Mouse (Mus musculus) spleen, postnatal 36 days (tissue): ENCODE measurements around the gene Mars2.

Experiments used
- DNase-seq, 2 experiments: peaks; one replicate each; pipeline ENCODE4 v3.0.0; 2022; ENCODE audit warnings: low spot score in 2 of 2, mixed read lengths in 1 of 2

The Mars2 gene

DNA sequence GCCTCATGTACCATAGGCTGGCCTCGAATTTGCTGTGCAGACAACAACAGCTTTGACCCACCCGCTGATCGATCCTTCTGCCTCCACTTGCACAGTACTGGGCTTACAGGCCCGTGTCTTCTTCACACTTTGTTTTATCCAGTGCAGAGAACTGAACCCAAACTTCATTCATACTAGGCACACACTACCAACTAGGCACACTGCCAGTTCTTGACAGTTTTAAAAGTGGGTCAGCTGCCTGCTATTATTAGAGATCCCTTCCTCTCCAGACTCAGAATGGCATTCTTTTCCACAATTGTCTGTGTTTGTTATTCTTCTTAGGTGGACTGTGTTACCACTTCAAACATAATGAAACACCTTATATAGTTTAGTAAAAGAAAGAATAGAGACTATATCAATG is 15.6 kb upstream of the Mars2 start:
- DNase-seq: no peak

DNA sequence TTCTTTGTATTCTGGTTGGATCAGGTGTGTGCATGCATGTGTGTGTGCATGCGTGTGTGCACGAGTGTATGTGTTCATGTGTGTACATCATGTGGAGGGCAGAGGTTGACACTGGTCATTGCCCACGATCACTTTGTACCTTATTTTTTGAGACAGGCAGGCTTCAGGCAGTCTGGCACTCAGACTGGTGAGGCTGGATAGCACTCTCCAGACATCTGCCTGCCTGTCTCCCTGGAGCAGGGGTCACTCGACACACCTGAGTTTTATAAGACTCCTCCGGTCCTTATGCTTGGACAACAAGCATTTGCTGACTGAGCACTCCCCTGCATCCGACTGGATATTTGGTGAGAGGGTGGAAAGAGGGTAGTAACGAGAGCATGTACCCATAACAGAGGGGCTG is 14.0 kb upstream of the Mars2 start:
- no peak for DNase-seq

DNA sequence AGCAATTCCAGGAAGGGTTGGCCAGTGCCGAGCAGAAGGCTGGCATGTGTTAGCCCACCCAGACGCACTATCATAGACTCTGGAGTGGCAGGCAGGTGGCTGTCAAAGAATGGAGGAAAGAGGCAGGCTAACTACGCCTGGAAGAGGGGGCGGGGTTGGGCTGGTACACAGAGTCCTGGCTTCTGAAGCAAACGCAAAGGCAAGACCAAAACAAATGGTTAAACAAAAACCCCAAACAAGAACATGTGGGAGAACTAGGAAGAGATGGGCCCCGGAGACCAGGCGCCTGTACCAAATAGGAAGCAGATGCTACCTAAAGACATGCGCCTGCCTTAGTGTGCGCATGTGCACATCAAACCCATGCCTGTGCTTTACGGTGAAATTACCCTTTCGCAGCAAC is 12.9 kb upstream of the Mars2 start:
- no peak for DNase-seq

DNA sequence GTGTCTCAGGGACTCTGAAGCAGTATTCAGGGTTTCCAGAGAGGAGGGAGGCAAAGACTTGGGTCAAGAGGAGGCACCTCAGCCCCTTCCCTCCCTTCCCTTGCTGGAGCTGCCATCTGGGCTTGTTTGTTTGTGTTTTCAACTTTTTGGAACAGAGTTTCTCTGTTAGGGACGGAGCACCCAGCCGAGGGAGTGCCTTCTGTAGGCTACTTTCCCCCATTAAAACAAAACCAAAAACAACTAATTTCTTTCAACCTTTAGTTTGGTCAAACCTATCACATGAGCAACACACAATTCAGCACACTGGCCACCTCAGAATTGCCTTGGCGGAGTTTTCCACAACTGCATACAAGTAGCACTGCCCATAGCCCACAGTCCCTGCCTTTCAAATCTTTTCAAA is 11.6 kb upstream of the Mars2 start:
- no peak for DNase-seq

DNA sequence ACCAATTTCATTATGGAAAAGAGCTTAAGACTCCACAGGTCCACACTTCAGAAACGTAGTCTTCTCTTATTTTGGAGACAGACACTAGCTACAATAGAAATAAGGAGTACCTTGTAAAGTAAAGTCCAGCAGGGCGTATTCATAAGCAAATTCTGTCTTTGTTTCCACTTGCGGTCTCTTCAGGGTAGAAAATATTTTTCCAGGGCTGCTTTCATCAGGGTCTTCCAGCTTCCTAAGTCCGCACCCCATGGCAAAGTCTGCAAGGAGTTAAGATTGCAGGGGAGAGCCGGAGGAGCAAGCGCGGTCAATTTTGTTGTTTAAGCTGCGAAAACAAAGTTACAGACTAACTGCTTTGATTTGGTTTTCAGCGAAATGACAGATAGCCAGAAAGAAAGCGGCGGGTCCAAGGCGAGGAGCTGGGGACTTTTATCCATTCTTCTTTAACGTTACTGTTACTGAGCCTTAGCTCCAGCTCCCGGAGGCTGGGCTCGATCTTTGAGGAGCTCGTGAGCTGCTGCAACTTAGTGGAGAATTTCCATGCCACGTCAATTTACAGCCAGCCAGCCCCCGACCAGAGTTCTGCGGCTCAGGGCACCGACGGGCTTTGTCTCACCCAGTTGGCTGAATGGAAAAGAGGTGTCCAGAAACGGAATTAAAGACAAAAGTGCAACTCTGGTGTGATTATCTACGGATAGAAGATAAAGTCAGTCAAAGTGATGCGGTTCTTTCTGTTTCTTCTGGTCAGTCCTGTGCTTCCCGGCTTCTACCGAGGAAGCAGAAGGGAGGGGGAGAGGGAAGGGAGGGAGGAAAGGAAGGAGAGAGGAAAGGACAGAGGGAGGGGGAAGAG is 10.7 kb upstream of the Mars2 start, which contains the start of gene Rftn2:
TSS of gene Rftn2 (minus strand) at position 772 of the 847 bp plus-strand sequence.
- no peak for DNase-seq

DNA sequence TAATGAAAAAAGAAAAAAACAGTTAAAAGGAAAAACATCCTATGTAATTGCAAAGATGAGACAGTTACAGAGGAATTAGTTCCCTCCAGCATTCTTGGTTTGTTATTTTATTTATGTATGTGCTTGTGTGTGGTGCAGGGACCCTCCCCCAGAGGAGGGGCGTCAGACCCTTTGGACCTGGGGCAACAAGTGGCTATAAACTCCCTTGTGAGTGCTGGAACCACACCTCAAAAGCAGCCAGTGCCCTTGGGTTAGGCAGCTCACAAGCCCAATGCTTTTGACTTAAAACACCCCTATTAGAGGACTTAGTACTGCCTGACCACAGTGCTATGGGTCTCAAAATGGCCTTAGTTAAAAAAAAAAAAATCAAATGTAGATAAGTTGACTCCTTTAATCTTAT is 9.6 kb upstream of the Mars2 start:
- no peak for DNase-seq

DNA sequence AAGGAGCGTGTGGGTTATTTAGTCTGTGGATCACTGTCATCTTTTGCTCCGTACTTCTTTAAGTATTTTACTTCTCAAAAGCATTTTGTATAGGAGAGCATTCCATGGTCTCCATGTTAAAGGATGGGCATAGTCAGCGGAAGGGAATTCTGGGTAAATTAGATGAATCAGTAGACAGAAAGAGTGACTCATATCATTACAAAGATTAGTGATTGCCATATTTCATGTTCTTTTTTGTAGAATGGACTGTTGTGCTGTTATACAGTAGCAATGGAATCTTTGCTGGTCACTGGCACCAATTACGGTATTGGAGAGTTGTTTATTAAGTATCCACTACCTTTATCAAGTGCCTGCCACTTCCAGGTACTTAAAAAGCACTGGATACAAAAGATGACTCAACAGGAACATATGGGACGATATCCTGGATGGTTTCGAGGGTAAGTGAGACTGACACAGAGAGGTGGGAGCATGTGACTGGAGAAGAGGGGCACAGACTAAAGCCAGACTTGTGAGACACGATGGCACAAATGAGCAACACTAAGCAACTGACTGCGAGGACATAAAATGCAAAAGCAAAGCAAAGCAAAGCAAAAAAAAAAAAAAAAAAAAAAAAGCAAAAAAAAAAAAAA is 8.6 kb upstream of the Mars2 start:
- no peak for DNase-seq

DNA sequence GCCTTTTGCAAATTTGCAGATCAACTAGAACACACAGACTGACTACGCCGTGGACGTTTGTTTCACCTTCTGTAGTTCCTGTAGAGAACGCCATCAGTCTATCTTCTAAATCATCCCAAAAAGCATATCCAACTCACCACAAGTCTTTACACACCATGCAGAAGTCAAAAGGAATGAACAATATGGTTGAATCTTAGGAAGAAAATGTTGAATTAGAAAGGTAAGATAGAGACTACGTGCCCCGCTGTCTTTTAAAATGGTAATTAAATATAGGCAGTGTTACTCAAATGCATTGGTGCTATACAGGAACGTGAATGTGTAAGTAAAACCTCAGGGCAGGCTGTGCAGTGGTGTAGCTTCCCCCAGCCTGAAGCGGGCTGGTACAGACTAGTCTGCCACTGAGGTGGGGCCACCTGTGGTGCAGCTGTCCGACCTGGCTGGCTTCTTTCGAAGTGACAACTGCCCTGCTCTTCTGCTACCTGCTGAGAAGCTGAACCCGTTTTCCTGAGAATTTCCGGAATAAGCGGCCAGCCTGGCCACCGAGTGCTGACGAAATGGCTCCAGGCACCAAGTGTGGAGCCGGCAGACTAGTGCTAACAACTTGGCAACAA is 2.0 kb upstream of the Mars2 start:
- no peak for DNase-seq

DNA sequence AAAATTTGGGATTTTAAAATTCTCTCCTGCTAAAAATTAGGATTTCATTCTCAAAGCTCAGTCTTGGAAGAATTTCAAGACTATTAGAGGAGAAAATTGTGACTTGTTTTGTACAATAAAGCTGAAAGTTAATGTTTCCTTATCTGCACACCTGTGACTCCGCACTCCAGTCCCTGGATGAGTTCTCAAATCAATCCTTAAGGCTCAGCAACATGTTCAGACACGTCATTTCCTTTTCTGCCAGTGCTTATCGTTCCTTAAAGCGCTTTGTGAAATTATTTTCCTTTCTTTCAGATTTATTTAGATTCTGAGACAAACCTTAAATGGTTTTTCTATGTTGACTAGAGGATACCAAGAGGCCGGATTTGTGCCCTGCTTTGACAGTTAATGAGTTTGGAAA is 490 bp upstream of the Mars2 start:
- no peak for DNase-seq

DNA sequence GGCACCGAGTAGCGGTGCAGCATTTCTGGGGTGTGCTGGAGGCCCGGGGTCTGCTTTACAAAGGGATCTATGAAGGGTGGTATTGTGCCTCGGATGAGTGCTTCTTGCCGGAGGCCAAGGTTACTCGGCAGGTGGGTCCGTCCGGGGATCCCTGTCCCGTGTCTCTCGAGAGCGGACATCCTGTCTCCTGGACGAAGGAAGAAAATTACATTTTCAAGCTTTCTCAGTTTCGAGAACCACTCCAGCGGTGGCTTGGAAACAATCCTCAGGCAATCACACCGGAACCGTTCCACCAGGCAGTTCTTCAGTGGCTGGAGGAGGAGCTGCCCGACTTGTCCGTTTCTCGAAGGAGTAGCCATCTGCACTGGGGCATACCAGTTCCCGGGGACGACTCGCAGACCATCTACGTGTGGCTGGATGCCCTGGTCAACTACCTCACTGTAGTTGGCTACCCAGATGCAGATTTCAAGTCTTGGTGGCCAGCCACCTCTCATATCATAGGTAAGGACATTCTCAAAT is 725 bp downstream of the Mars2 start:
- DNase-seq: no peak

DNA sequence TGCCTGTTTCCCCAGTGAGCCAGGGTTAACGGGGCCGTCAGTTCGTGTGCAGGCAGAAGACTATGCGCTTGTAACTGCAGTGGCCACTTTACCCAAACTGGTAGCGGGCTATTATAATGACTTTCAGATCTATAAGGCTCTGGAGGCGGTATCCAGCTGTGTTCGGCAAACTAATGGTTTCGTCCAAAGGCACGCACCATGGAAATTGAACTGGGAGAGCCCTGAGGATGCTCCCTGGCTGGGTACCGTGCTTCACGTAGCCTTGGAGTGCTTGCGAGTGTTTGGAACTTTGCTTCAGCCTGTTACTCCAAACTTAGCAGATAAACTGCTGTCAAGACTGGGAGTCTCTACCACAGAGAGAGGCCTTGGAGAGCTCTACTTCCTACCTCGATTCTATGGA is 1.5 kb downstream of the Mars2 start:
- no peak for DNase-seq

DNA sequence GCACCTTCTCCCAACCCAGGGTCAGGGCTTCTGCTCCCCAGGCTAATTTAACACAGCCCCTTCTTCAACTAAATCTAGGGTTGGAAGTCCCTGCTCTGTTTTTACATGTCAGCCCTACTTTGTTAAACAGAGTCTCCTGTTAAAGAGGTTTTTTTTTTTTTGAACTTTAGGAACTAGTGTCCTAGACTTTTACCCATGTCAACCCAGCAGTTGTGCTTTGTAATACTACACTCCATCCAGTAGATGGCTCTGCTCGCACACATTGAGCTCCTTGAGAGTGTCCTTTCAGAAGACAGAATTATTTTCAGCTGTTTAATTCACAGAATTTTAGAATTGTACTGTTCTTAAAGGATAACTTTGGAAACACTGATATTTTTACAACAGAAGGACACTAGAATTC is 2.3 kb downstream of the Mars2 start:
- peak; percentile 39 to 63 for DNase-seq

DNA sequence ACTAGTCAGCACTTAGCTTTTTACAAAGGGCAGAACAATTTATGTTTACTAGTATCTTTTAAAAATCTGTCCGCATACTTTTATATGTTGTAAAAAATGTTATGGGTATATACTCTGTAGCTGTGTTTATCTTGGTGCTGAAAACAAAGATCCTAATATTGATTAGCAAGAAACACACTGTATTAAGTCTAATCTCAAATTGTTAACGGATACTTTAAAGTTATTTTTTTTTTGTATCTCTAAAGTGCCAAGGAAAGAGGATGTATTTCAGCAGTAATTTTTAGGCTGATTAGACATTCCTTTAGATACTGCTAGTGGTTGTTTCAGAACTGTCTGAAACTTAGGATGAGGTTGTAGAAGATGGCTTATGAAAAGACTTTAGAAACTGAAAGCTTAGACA is 9.4 kb downstream of the Mars2 start:
- no peak for DNase-seq

DNA sequence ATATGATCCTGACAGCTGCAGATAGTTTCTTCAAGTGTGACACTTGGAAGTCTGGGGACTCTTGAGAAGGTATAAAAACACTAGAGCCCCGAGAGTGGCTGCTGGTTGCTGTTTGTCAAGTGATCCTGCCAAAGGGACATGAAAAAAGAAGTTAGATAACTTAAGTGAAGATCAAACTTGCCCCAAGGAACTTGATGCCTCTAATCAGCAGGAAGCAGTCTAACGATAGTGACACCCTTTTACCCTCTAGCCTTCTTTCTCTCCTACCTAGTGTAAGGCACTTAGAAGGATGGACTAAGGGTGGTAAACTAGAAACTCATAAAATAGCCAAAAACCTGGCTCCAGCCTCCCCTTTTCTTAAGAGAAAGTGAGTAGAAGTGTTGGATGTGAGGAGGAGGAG is 27.4 kb downstream of the Mars2 start:
- no peak for DNase-seq

DNA sequence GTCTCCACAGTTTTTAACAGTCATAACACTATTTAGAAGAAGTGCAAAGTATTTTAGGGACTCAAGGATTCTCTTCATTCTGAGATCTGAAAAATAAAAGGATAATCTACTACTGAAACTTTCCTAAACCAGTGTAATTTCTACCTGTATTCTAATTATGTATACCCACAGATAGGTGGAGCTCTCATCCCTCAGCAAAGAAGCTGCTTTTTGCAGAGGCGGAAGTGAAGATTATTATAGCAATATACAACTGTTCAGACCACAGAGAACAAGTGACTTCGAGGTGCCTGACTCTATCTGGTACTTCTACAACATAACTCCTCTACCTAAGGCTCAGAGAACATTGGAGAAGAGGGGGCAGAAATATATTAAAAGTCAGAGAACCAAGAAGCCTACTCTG is 28.5 kb downstream of the Mars2 start:
- no peak for DNase-seq

DNA sequence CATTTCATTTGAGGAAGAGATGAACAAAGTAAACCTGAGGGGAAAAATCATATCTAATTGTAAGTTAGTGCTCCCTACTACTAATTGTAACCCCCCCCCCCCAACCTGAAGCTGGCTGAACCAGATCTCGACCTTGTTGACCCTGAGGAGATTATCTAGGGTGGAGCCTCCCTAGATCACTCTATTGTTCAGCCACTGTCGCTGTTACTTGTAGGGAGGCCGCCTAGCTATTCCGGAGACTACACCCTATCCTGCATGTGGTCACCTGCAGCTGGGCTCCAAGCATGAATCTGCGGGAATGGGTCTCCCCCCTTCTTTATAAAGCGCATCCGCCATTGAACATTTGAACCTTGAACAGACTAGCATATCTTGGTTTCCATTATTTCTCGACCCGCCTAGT is 42.1 kb downstream of the Mars2 start:
- no peak for DNase-seq
